Mouse (Mus musculus) adrenal gland, adult 2 months (tissue): ENCODE results near the gene Stn1. TPM values are rescaled to one million over a fixed set of nuclear protein-coding genes. Genes with fewer than 3 reads are reported as not detected.

ENCODE experiments used
- DNase-seq: peaks from one replicate; pipeline ENCODE4 v3.0.0; 2021
- polyA plus RNA-seq: library from polyadenylated mRNA; depleted of rRNA; stranded (reverse); fragments of >200 nt; gene quantifications from 2 replicates; pipeline ENCODE4 v1.2.3, GENCODE M21; 2012
- total RNA-seq, 2 experiments: library from RNA; stranded (reverse); gene quantifications; 2 replicates each; pipeline ENCODE4 v1.2.3; 2021

Stn1 gene
- total and polyA plus RNA-seq, 3 experiments = 8.3 to 11.9 (median 10.8) TPM

- DNase-seq = no peak
These were observed 7.7 kb upstream of the Stn1 start for GRCm38 (mm10) chr19:47545055-47545454.

- no peak for DNase-seq
These were observed 5.1 kb upstream of the Stn1 start for GRCm38 (mm10) chr19:47542441-47542840.

GRCm38 (mm10) chr19:47538801-47539200, 1.5 kb upstream of the Stn1 start:
- DNase-seq = no peak

DNA sequence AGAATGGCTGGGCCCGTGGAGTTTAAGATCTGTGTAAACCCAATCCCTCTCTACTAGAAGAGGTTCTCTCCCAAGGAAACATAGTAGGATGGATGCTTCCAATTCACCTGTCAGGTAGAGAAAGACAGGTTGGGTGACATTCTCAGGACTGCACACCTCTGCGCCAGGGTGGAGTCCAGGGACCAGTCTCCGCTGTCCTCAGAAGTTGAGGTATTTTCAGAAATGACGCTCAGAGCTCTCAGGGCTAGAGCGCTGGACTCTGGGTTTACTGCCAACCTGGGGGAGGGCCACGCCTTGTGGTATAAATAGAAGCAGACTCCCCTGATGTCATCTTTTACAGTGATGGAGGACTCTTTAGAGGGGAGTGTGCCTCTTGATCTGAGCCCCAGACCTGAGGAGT, 572 bp upstream of the Stn1 start:
- no peak for DNase-seq

GRCm38 (mm10) chr19:47536521-47537299, 597 bp downstream of the Stn1 start:
- peak; percentile 98 for DNase-seq

DNA sequence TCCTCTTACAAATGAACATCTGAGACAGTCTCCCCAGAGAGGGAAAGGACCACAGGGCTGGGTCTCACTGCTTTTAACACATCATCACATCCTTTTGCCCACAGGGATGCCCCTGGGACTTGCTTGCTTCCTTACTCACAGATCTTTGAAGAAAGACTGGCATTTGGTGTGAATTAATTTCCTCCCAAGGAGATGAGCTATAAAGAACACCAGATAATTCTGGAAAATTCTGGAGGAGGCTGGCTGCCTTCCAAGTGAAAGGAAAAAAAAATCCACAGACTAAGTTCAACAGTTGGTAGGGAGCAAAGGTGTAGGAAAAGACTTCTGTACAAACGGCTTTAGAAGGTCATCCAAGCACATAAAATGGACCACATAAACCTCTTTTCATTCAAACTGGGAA, 3.2 kb downstream of the Stn1 start:
- DNase-seq = no peak

DNA sequence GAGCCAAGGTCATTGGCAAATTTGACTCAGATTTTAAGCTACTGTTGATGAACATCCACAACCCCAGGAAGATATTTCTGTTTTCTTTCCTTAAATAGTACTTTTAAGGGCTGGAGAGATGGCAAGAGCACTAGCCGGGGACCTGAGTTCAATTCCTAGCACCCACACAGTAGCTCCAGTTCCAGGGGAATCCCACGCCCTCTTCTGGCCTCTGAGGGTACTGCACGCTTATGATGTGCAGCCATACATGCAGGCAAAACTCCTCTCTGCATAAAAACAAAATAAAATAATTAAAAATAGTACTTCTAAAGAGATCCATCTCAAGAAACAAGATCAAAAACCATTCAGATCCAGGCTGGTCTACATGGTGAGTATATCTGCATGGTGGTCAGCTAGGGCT, 4.9 kb downstream of the Stn1 start:
- no peak for DNase-seq

GRCm38 (mm10) chr19:47531309-47531708, 6.0 kb downstream of the Stn1 start:
- no peak for DNase-seq

GRCm38 (mm10) chr19:47526239-47526986, 10.9 kb downstream of the Stn1 start:
- no peak for DNase-seq

- no peak for DNase-seq
These were observed 12.4 kb downstream of the Stn1 start for GRCm38 (mm10) chr19:47524905-47525304.

DNA sequence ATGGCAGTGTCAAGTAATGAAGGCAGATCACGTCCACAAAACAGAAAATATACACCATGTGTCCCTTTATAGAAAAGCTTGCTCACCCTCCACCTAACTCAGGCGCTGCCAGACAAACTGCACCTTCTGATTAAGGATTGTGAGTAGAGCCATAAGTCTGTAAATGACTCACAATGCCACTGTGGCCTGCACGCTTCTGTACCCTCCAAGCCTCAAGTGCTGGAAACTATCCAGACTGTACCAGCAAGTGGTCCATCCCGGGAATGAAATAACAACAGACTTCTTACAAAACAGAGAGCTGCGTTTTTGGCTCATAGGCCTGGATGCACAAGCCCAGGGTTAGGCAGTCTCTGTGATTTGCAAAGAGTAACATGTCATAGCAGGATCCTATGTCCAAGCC, 15.9 kb downstream of the Stn1 start:
- DNase-seq = no peak

- no peak for DNase-seq
These were observed 18.0 kb downstream of the Stn1 start for GRCm38 (mm10) chr19:47519163-47519893.

DNA sequence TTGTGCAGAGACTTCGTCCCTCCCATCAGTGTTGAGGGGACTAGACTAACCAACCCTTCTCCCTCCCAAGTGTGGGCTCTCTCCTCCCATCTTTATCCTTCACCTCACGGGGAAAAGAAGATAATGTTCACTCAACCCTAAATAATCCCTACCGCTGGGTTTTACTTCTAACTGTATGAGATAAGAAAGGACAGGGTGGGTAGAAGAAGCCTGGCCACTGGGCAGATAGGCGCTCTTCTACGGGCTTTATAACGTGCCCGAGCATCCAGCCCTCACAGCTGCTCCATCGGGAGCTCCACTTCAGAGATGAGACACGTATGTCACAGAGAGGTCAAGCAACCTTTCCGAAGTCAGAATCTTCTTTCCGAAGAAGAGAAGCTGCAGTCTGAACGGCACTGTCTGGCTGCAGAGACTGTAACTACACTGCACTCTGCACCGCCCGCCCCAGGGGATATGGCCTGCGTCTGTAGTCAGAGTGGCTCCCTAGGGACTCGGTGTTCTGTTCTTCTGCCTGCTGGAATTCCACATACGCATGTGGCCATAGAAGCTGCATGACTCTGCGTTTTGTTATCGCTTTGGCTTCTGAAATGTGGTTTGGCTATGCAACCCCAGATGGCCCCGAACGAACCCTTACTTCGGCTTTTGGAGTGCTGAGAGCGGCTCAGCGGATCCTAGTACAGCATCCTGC, 18.7 kb downstream of the Stn1 start:
- no peak for DNase-seq

GRCm38 (mm10) chr19:47517570-47517969, 19.7 kb downstream of the Stn1 start:
- DNase-seq = no peak

GRCm38 (mm10) chr19:47516879-47517278, 20.4 kb downstream of the Stn1 start:
- DNase-seq = no peak

DNA sequence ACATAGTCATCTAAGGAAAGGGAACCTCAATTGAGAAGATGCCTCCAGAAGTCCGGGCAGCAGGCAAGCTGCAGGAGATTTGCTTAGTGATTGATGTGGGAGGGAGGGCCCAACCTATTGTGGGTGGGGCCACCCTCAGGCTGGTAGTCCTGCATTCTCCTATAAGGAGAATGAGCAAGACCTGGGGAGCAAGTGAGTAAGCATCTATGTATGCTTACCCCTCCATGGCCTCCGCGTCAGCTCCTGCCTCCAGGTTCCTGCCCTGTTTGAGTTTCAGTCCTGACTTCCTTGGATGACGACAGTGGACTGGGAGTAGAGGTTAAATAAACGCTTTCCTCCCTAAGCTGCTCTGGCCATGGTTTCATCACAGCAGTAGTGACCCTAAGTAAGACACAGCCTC, 22.2 kb downstream of the Stn1 start:
- DNase-seq = no peak

DNA sequence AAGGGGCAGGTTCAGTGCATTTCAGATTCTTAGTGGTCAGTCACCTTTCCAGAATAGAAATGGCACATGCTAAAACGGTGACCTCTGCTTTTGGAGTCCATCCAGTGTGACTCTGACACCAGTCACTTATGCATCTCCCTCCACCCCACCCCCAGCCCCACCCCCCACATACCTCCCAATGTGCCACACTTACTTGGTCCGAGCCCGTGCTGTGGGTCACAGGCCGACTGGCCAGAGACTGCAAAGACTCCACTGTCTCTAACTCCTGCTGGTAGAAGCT, 23.7 kb downstream of the Stn1 start:
- no peak for DNase-seq

DNA sequence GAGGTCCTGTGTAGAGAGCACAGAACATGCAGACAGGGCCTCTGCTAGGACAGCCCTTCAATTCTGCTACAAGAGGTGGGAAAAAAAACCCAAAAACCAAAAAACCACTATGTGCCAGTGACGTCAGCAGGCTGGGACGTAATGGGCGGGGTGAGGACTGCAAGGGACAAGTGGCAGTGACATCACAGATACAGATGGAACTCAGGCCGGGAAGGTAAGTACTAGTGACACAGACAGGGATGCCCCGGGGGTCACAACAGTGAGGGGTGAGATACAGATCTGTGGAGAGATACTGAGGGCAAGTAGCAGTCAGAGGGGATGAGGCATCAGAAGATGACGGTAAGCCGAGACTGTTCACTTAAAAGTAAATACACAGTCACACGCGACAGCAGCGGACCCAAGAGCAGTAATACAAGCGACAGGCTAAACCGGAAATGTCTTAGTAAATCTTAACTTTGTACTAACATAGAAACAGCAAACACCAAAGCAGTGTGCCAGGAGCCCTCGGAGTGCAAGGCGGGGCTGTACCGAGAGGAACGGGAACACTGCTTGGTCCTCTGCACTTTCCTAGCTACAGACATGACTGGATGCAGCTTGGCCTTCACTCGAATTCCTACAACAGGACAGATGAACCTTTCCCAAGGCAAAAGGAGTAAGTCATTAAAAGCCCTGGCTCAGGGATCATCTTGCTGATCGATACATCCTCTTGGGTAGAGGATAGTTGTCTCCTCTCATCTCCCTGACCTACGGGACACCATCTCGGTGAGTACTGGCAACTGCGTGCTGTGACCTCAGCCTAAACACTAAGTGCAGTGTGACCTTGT, 24.3 kb downstream of the Stn1 start:
- no peak for DNase-seq

GRCm38 (mm10) chr19:47511958-47512357, 25.3 kb downstream of the Stn1 start:
- peak; percentile 44 for DNase-seq

- no peak for DNase-seq
These were observed 26.0 kb downstream of the Stn1 start for GRCm38 (mm10) chr19:47511294-47511675.

DNA sequence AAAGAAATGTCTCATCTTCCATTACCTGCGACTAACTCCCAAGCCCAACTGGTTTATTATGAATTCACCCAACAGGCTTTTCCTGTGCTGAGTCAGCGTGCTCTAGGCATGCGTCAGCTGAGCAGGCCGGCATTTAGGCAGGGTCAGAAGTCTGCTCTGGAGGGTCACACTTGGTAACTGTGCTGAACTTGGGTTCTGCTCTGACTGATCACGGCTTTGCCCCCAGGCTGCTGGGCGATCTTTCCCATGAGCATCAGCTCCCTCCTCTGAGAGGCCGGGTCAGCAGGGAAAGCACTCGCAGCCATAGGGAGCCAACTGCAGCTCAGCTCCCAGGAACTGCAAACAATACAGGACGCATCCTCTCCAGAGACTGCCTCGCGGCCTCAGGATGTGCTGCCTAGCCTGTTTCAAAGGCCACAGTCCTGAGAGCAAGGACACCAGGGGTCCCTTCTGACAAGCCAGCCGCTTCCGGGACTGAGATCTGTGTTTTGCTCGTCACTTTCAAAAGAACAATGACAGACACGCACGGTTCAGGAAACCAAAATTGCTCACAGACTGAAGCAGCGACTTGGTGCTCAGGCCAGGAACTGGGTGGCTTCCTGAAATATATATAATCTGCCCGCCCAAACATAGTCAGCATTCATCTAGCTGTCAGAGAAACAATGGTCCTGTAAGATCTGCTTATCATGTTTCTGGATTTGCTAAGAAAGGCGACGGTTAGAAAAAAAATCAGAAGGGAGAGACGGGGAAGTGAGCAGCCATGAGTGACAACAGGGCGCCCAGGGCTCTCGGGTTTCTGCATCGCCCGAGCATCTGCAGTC, 26.6 kb downstream of the Stn1 start:
- peak; percentile 41 for DNase-seq
